Mouse (Mus musculus): Measurements from ENCODE around the gene Enox2.

The Enox2 gene

GRCm38 (mm10) chrX:49005655-49006054 is 282.4 kb downstream of the Enox2 start:
- DNase-seq (ENCODE audit: extremely low spot score, low read depth, low spot score) = no peak

- no peak for DNase-seq (ENCODE audit: extremely low spot score, low read depth, low spot score)
Measured at GRCm38 (mm10) chrX:49002892-49003291, 285.2 kb downstream of the Enox2 start.

GRCm38 (mm10) chrX:48985653-48986052 is 302.4 kb downstream of the Enox2 start:
- no peak for DNase-seq (ENCODE audit: extremely low spot score, low read depth, low spot score)

DNA sequence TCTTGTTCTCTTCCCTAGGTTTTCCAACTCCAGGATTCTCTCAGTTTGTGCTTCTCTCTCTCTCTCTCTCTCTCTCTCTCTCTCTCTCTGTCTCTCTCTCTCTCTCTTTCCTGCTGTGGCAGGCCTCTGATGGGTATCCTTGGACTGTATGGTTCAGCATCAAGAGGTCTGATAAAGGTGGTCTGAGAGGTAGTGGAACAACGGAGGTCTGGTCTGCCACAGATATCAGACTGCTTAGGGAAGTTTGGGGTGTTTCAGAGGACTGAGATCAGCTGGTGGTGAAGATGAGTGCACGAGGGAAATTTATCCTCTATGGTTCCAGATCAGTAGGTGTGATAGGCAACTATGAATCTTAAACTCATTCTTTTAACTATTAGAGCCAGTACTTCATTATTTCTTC is 303.6 kb downstream of the Enox2 start:
- no peak for DNase-seq (ENCODE audit: extremely low spot score, low read depth, low spot score)

Data from hindlimb bud, embryonic 11.5 days (tissue).